In genomic region chr5:115014570-115014969, GRCm38 (mm10) we compare ENCODE assay signal across 17 mouse cellular contexts. TPM values are rescaled to one million over a fixed set of nuclear protein-coding genes. Genes with fewer than 3 reads are reported as not detected.
DNase-seq lines count a peak whose midpoint lies in the region; ATAC-seq and TF ChIP-seq lines count a peak whose summit lies in the region.
"Had no signal": no experiment of that assay in that cellular context is flagged by ENCODE, and none has a peak within 500 bp of the region (broad histone marks: within the 10 kb centered on the region; RNA-seq: fewer than 3 reads in every experiment).

No protein-coding gene starts in this region.

- H3K36me3 ChIP-seq in lung, postnatal 0 days (ENCODE audit: insufficient read depth, low read length) = no peaks in the 10 kb centered on the region
- peaks cover 4% of the 10 kb centered on the region; the same call in 1 of the 2 replicates for H3K36me3 ChIP-seq in heart, embryonic 13.5 days
- no peaks in the 10 kb centered on the region for H3K36me3 ChIP-seq in liver, embryonic 15.5 days (replicated peaks)
- H3K36me3 ChIP-seq: embryonic facial prominence, embryonic 12.5 days; neural tube, embryonic 13.5 days had no signal

- 18% methylated on average over 1 of the region's 1 CpGs for WGBS in lung, postnatal 0 days
- WGBS in heart, embryonic 13.5 days = 7% methylated on average over 1 of the region's 1 CpGs
- 3% methylated on average over 1 of the region's 1 CpGs for WGBS in liver, embryonic 15.5 days (ENCODE audit: insufficient replicate concordance)
- WGBS in cerebellum, adult 2 months = 2% methylated on average over 1 of the region's 1 CpGs

- H3K4me2 ChIP-seq in lung, postnatal 0 days (replicated peaks; ENCODE audit: low read depth, low read length) = no peak overlapping the region
- peak overlapping the region; percentile 53 for H3K4me2 ChIP-seq in heart, embryonic 13.5 days
- peak overlapping the region; percentile 44 for H3K4me2 ChIP-seq in liver, embryonic 15.5 days
- H3K4me2 ChIP-seq: embryonic facial prominence, embryonic 12.5 days; neural tube, embryonic 13.5 days had no signal

- no peak for TF ChIP-seq CTCF in lung, postnatal 0 days (IDR thresholded peaks at IDR 0.05)
- no peak for TF ChIP-seq CTCF in cerebellum, adult 2 months (IDR thresholded peaks at IDR 0.05; ENCODE audit: borderline replicate concordance, insufficient read depth, low read depth, low read length)

- peaks cover 26% of the 10 kb centered on the region; the same call in 1 of the 2 replicates for H3K4me1 ChIP-seq in lung, postnatal 0 days (ENCODE audit: insufficient read depth, low read depth, low read length)
- peaks cover 78% of the 10 kb centered on the region for H3K4me1 ChIP-seq in heart, embryonic 13.5 days
- peaks cover 83% of the 10 kb centered on the region for H3K4me1 ChIP-seq in liver, embryonic 15.5 days (replicated peaks)
- peaks cover 24% of the 10 kb centered on the region for H3K4me1 ChIP-seq in cerebellum, adult 2 months (ENCODE audit: control insufficient read depth, insufficient read depth, low read length)

- ATAC-seq in lung, postnatal 0 days = no peak
- no peak for ATAC-seq in heart, embryonic 13.5 days (ENCODE audit: extremely low read depth, insufficient number of reproducible peaks, low FRiP score, low TSS enrichment)
- ATAC-seq in liver, embryonic 15.5 days (ENCODE audit: insufficient read depth) = no peak
- ATAC-seq: intestine, embryonic 16.5 days had no signal

- H3K9me3 ChIP-seq in lung, postnatal 0 days (ENCODE audit: low read length) = no peaks in the 10 kb centered on the region
- no peaks in the 10 kb centered on the region for H3K9me3 ChIP-seq in heart, embryonic 13.5 days
- no peaks in the 10 kb centered on the region for H3K9me3 ChIP-seq in liver, embryonic 15.5 days (replicated peaks)
- H3K9me3 ChIP-seq: embryonic facial prominence, embryonic 12.5 days; neural tube, embryonic 13.5 days had no signal

- DNase-seq in adrenal gland, adult 2 months = peak; percentile 30
- DNase-seq in adrenal gland, postnatal 25 days = no peak
- DNase-seq in lung, postnatal 0 days (ENCODE audit: low spot score) = peak; percentile 36
- DNase-seq in lung, postnatal 10 days = no peak
- no peak for DNase-seq in frontal cortex, postnatal 25 days (ENCODE audit: low spot score in 2 of 2)
- no peak for DNase-seq in cerebellum, adult 2 months
- DNase-seq: adrenal gland, postnatal 14 days; cerebellum, adult 9-10 months; layer of hippocampus, adult 9-11 months; midbrain, embryonic 14.5 days; right cerebral cortex, postnatal 4 days had no signal

- no peak overlapping the region for H3K4me3 ChIP-seq in lung, postnatal 0 days (ENCODE audit: low read depth, low read length)
- peak overlapping the region; percentile 10 for H3K4me3 ChIP-seq in heart, embryonic 13.5 days
- 0 out of 2 replicates have a peak overlapping the region, but pooled peaks have one; percentile 2 for H3K4me3 ChIP-seq in liver, embryonic 15.5 days (replicated peaks)
- H3K4me3 ChIP-seq in cerebellum, adult 2 months (replicated peaks; ENCODE audit: insufficient read depth, low read depth, low read length) = no peak overlapping the region
- H3K4me3 ChIP-seq: embryonic facial prominence, embryonic 12.5 days; neural tube, embryonic 13.5 days had no signal

- H3K27me3 ChIP-seq in lung, postnatal 0 days (replicated peaks; ENCODE audit: insufficient read depth, low read length) = no peaks in the 10 kb centered on the region
- H3K27me3 ChIP-seq in heart, embryonic 13.5 days (replicated peaks) = no peaks in the 10 kb centered on the region
- H3K27me3 ChIP-seq in liver, embryonic 15.5 days = no peaks in the 10 kb centered on the region
- no peaks in the 10 kb centered on the region for H3K27me3 ChIP-seq in cerebellum, adult 2 months (ENCODE audit: control insufficient read depth, insufficient read depth, low read length)
- H3K27me3 ChIP-seq: embryonic facial prominence, embryonic 12.5 days; neural tube, embryonic 13.5 days had no signal

- H3K27ac ChIP-seq in lung, postnatal 0 days (ENCODE audit: low read length) = no peak overlapping the region
- H3K27ac ChIP-seq in heart, embryonic 13.5 days (replicated peaks) = peak overlapping the region; percentile 72
- H3K27ac ChIP-seq in liver, embryonic 15.5 days (replicated peaks) = peak overlapping the region; percentile 74
- H3K27ac ChIP-seq in cerebellum, adult 2 months (ENCODE audit: insufficient read depth, low read length) = no peak overlapping the region
- H3K27ac ChIP-seq: embryonic facial prominence, embryonic 12.5 days; neural tube, embryonic 13.5 days had no signal

- TF ChIP-seq POLR2A in cerebellum, adult 2 months (IDR thresholded peaks at IDR 0.05; ENCODE audit: borderline replicate concordance, insufficient read depth, low read length) = no peak

- TF ChIP-seq EP300 in lung, postnatal 0 days (IDR thresholded peaks at IDR 0.05) = peak; percentile 57

- no peak overlapping the region for H3K9ac ChIP-seq in lung, postnatal 0 days (replicated peaks; ENCODE audit: low read depth)
- H3K9ac ChIP-seq in heart, embryonic 13.5 days = 0 out of 2 replicates have a peak overlapping the region, but pooled peaks have one; percentile 44
- peak overlapping the region; percentile 12; the same call in 1 of the 2 replicates for H3K9ac ChIP-seq in liver, embryonic 15.5 days
- H3K9ac ChIP-seq: embryonic facial prominence, embryonic 12.5 days; neural tube, embryonic 13.5 days had no signal

RNA-seq across cellular contexts. Expression of gene Sppl3, which starts 3.6 kb away (rescaled TPM):
- 10 to 100 TPM; 42.3 to 49.4 TPM for total RNA-seq in adrenal gland, adult 2 months (2021)
- polyA plus RNA-seq in adrenal gland, adult 2 months (2012; rRNA removed) = 66.2 and 68.2 TPM in 2 replicates
- total RNA-seq in adrenal gland, postnatal 25 days (2021) = 52.2 and 59.0 TPM in 2 replicates
- polyA plus RNA-seq in lung, postnatal 0 days (2015; fragmentation: Nextera tagmentation; extraction: Ambion mirVana) = 16.6 and 22.8 TPM in 2 replicates
- 6.5 and 6.9 TPM in 2 replicates for polyA plus RNA-seq in heart, embryonic 13.5 days (2015; fragmentation: Nextera tagmentation; extraction: Ambion mirVana)
- 7.9 and 12.1 TPM in 2 replicates for polyA plus RNA-seq in liver, embryonic 15.5 days (2015; fragmentation: Nextera tagmentation; extraction: Ambion mirVana)
- polyA plus RNA-seq in cerebellum, adult 2 months (2012; rRNA removed) = 64.2 and 65.0 TPM in 2 replicates

RNA-seq across cellular contexts. Expression of gene Hnf1a, which starts 43.7 kb away (rescaled TPM):
- under 1 TPM in 1 of 2 experiments, not detected in 1; 0.09 TPM for total RNA-seq in adrenal gland, adult 2 months (2021)
- 0.03 TPM in 1 of 2 replicates, not detected in the other for polyA plus RNA-seq in adrenal gland, adult 2 months (2012; rRNA removed)
- total RNA-seq in adrenal gland, postnatal 25 days (2021) = 0.29 TPM in 1 of 2 replicates, not detected in the other
- polyA plus RNA-seq in lung, postnatal 0 days (2015; fragmentation: Nextera tagmentation; extraction: Ambion mirVana) = not detected in 2 replicates
- 0.13 and 0.17 TPM in 2 replicates for polyA plus RNA-seq in heart, embryonic 13.5 days (2015; fragmentation: Nextera tagmentation; extraction: Ambion mirVana)
- 3.8 and 4.3 TPM in 2 replicates for polyA plus RNA-seq in liver, embryonic 15.5 days (2015; fragmentation: Nextera tagmentation; extraction: Ambion mirVana)
- 0.05 TPM in 1 of 2 replicates, not detected in the other for polyA plus RNA-seq in cerebellum, adult 2 months (2012; rRNA removed)
- polyA plus RNA-seq: limb, embryonic 11.5 days; midbrain, embryonic 14.5 days had no signal

Comparison
In these comparisons a context has a peak if more than half of its experiments do, and no peak if none do; other contexts are left out.
1. DNase-seq: peak in adrenal gland, adult 2 months (single experiment) and lung, postnatal 0 days (single experiment); none in adrenal gland, postnatal 25 days (single experiment), lung, postnatal 10 days (single experiment), frontal cortex, postnatal 25 days (0 of 2) and cerebellum, adult 2 months (0 of 2).
2. H3K27ac ChIP-seq: peak in heart, embryonic 13.5 days (single experiment) and liver, embryonic 15.5 days (single experiment); none in lung, postnatal 0 days (single experiment) and cerebellum, adult 2 months (single experiment).
3. H3K4me3 ChIP-seq: peak in heart, embryonic 13.5 days (single experiment) and liver, embryonic 15.5 days (single experiment); none in lung, postnatal 0 days (single experiment) and cerebellum, adult 2 months (single experiment).